Mouse (Mus musculus): ENCODE data around the gene Saa2. TPM values are rescaled to one million over a fixed set of nuclear protein-coding genes. Genes with fewer than 3 reads are reported as not detected.

Saa2 gene
- polyA plus RNA-seq, 1 experiment from 2014 or later = not detected

DNA sequence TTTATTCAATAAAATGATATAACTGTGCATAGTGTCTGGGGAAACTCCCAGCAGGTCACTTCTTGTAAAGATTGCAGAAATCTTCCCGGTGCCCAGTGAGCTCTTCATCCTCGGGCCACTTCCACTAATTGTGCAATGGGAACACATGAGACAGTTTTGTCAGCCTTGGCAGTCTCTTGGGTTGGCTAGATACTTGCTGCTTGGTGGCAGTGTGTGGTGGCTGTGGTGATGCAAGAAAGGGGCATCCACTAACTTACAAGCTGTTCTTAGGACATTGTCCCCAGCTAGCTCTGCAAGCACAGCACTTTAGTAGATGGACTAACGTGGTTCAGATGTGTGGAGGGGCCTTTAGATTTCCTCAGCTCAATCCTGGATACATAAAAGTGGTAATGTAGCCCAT, 5.8 kb upstream of the Saa2 start:
- Histone ChIP-seq H3K9ac (ENCODE audit: low read length) (no peak overlapping the region), H3K36me3 (ENCODE audit: control insufficient read depth, insufficient read depth, low read length) (no peaks in the 10 kb centered on the region), H3K27ac (ENCODE audit: low read depth, low read length) (no peak overlapping the region), H3K4me3 (ENCODE audit: low read depth, low read length) (no peak overlapping the region), H3K27me3 (ENCODE audit: control insufficient read depth, insufficient read depth, low read length) (no peaks in the 10 kb centered on the region), H3K9me3 (ENCODE audit: control insufficient read depth, low read length) (no peaks in the 10 kb centered on the region), H3K4me2 (ENCODE audit: low read depth, low read length, severe bottlenecking) (no peak overlapping the region), H3K4me1 (replicated peaks; ENCODE audit: control insufficient read depth, insufficient read depth, low read length) (no peaks in the 10 kb centered on the region)
- 82% methylated on average over 3 of the region's 3 CpGs for WGBS
- DNase-seq (ENCODE audit: low spot score) = no peak
- ATAC-seq (replicated peaks; ENCODE audit: low FRiP score) = no peak

GRCm38 (mm10) chr7:46746381-46746780, 5.2 kb upstream of the Saa2 start:
- Histone ChIP-seq H3K9ac (ENCODE audit: low read length) (no peak overlapping the region), H3K4me3 (ENCODE audit: low read depth, low read length) (no peak overlapping the region), H3K36me3 (ENCODE audit: control insufficient read depth, insufficient read depth, low read length) (no peaks in the 10 kb centered on the region), H3K4me2 (ENCODE audit: low read depth, low read length, severe bottlenecking) (no peak overlapping the region), H3K27me3 (ENCODE audit: control insufficient read depth, insufficient read depth, low read length) (no peaks in the 10 kb centered on the region), H3K9me3 (ENCODE audit: control insufficient read depth, low read length) (no peaks in the 10 kb centered on the region), H3K27ac (ENCODE audit: low read depth, low read length) (no peak overlapping the region), H3K4me1 (replicated peaks; ENCODE audit: control insufficient read depth, insufficient read depth, low read length) (no peaks in the 10 kb centered on the region)
- ATAC-seq (replicated peaks; ENCODE audit: low FRiP score) (no peak), DNase-seq (ENCODE audit: low spot score) (no peak)
- WGBS = 88% methylated on average over 7 of the region's 7 CpGs

- Histone ChIP-seq H3K36me3 (ENCODE audit: control insufficient read depth, insufficient read depth, low read length) (no peaks in the 10 kb centered on the region), H3K9ac (ENCODE audit: low read length) (no peak overlapping the region), H3K27me3 (ENCODE audit: control insufficient read depth, insufficient read depth, low read length) (no peaks in the 10 kb centered on the region), H3K4me1 (replicated peaks; ENCODE audit: control insufficient read depth, insufficient read depth, low read length) (no peaks in the 10 kb centered on the region), H3K4me2 (ENCODE audit: low read depth, low read length, severe bottlenecking) (no peak overlapping the region), H3K4me3 (ENCODE audit: low read depth, low read length) (no peak overlapping the region), H3K27ac (ENCODE audit: low read depth, low read length) (no peak overlapping the region), H3K9me3 (ENCODE audit: control insufficient read depth, low read length) (no peaks in the 10 kb centered on the region)
- no peak for DNase-seq (ENCODE audit: low spot score)
- 46% methylated on average over 3 of the region's 3 CpGs for WGBS
- ATAC-seq (replicated peaks; ENCODE audit: low FRiP score) = no peak
Measured at GRCm38 (mm10) chr7:46748459-46748858, 3.1 kb upstream of the Saa2 start.

DNA sequence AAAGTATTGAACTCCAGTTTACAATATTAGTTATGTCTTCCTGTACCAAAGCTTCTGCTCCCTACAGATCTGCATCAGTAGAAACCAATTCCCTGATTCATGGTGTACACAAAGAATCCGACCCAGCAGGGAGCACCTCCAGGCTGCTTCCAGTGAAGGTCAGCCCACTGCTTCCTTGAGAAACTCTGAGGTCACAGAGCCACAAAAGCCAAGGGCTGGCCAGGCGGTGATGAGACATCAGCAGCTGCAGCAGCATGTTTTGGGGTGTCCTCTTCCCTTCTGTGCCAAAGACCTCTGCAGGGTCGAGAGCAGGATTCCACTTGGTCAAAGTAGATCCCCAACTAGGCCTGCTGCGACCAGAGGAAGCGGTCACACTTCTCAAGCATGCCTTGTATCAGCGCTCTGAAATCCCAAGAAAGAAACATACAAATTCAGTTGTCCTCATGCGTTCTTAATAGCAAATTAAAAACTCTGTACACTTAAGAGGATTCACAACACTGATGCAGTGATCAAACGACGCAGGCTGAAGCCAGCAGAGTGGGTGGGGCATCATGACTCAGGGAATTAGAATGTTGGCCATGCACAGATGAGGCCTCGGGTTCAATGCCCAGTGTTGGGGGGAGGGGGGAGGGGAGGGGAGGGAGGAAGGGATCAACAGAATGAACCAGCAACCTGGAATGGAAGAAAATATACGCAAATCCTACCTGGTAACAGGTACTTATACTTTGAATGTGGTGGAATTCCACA, 9.6 kb downstream of the Saa2 start:
- Histone ChIP-seq H3K27ac (ENCODE audit: low read depth, low read length) (no peak overlapping the region), H3K4me1 (replicated peaks; ENCODE audit: control insufficient read depth, insufficient read depth, low read length) (no peaks in the 10 kb centered on the region), H3K9ac (ENCODE audit: low read length) (no peak overlapping the region), H3K4me2 (ENCODE audit: low read depth, low read length, severe bottlenecking) (no peak overlapping the region), H3K9me3 (ENCODE audit: control insufficient read depth, low read length) (no peaks in the 10 kb centered on the region), H3K27me3 (ENCODE audit: control insufficient read depth, insufficient read depth, low read length) (no peaks in the 10 kb centered on the region), H3K4me3 (ENCODE audit: low read depth, low read length) (no peak overlapping the region), H3K36me3 (ENCODE audit: control insufficient read depth, insufficient read depth, low read length) (no peaks in the 10 kb centered on the region; the same call in 1 of the 2 replicates)
- ATAC-seq (replicated peaks; ENCODE audit: low FRiP score) (no peak), DNase-seq (ENCODE audit: low spot score) (no peak)
- 71% methylated on average over 11 of the region's 11 CpGs for WGBS

DNA sequence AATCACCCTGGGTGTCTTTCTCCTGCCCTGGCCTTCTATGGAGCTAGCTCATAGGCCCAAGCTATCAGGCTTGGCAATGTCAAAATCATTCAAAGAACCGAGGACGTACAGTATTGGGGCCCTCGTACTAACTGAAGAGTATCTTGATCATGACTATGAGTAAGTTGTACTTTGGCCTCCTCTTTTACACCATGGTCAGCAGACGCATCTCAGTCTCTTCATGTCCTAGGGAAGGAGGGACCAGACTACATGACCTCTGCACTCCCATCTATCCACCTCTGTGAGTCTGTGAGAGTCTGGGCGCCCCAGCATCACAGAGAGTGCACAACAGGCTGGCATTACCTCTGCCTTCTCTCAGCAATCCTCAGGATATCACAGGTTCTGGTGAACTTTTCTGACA, 11.0 kb downstream of the Saa2 start:
- Histone ChIP-seq H3K27ac (ENCODE audit: low read depth, low read length) (no peak overlapping the region), H3K4me2 (ENCODE audit: low read depth, low read length, severe bottlenecking) (no peak overlapping the region), H3K36me3 (ENCODE audit: control insufficient read depth, insufficient read depth, low read length) (no peaks in the 10 kb centered on the region; the same call in 1 of the 2 replicates), H3K4me3 (ENCODE audit: low read depth, low read length) (no peak overlapping the region), H3K4me1 (replicated peaks; ENCODE audit: control insufficient read depth, insufficient read depth, low read length) (no peaks in the 10 kb centered on the region), H3K27me3 (ENCODE audit: control insufficient read depth, insufficient read depth, low read length) (no peaks in the 10 kb centered on the region), H3K9ac (ENCODE audit: low read length) (no peak overlapping the region), H3K9me3 (ENCODE audit: control insufficient read depth, low read length) (no peaks in the 10 kb centered on the region)
- DNase-seq (ENCODE audit: low spot score) (no peak), ATAC-seq (replicated peaks; ENCODE audit: low FRiP score) (no peak)
- WGBS = 89% methylated on average over 5 of the region's 5 CpGs

DNA sequence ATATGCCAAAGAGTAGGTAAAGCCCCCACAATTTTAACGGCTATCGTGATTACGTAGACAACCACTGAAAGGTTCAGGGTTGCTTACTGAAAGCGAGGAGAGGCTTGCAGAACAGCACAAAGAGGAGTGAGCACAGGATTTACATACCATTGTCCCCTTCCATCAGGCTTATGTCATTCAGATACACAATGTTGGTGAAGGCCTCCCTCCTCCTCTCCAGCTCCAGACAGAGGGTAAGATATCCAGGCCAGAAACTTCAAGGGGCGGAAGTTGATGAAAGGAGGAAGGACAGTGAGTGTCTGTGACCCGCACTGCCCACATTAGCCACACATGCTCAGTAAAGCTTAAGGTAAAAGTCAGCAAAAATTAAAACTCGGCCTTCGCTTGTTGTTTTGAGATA, 13.1 kb downstream of the Saa2 start:
- H3K4me2 ChIP-seq (ENCODE audit: low read depth, low read length, severe bottlenecking) = no peak overlapping the region
- no peak overlapping the region for H3K4me3 ChIP-seq (ENCODE audit: low read depth, low read length)
- H3K9me3 ChIP-seq (ENCODE audit: control insufficient read depth, low read length) = no peaks in the 10 kb centered on the region
- H3K4me1 ChIP-seq (replicated peaks; ENCODE audit: control insufficient read depth, insufficient read depth, low read length) = no peaks in the 10 kb centered on the region
- DNase-seq (ENCODE audit: low spot score) = no peak
- H3K36me3 ChIP-seq (ENCODE audit: control insufficient read depth, insufficient read depth, low read length) = no peaks in the 10 kb centered on the region; the same call in 1 of the 2 replicates
- ATAC-seq (replicated peaks; ENCODE audit: low FRiP score) = no peak
- H3K27ac ChIP-seq (ENCODE audit: low read depth, low read length) = no peak overlapping the region
- H3K27me3 ChIP-seq (ENCODE audit: control insufficient read depth, insufficient read depth, low read length) = no peaks in the 10 kb centered on the region
- 84% methylated on average over 8 of the region's 8 CpGs for WGBS
- H3K9ac ChIP-seq (ENCODE audit: low read length) = no peak overlapping the region

- Histone ChIP-seq H3K9ac (ENCODE audit: low read length) (no peak overlapping the region), H3K27ac (ENCODE audit: low read depth, low read length) (no peak overlapping the region), H3K4me3 (ENCODE audit: low read depth, low read length) (no peak overlapping the region), H3K4me1 (replicated peaks; ENCODE audit: control insufficient read depth, insufficient read depth, low read length) (no peaks in the 10 kb centered on the region), H3K36me3 (ENCODE audit: control insufficient read depth, insufficient read depth, low read length) (no peaks in the 10 kb centered on the region; the same call in none of the 2 replicates), H3K27me3 (ENCODE audit: control insufficient read depth, insufficient read depth, low read length) (no peaks in the 10 kb centered on the region), H3K4me2 (ENCODE audit: low read depth, low read length, severe bottlenecking) (no peak overlapping the region), H3K9me3 (ENCODE audit: control insufficient read depth, low read length) (no peaks in the 10 kb centered on the region)
- no peak for ATAC-seq (replicated peaks; ENCODE audit: low FRiP score)
- DNase-seq (ENCODE audit: low spot score) = no peak
Measured at GRCm38 (mm10) chr7:46767371-46767770, 15.8 kb downstream of the Saa2 start.

DNA sequence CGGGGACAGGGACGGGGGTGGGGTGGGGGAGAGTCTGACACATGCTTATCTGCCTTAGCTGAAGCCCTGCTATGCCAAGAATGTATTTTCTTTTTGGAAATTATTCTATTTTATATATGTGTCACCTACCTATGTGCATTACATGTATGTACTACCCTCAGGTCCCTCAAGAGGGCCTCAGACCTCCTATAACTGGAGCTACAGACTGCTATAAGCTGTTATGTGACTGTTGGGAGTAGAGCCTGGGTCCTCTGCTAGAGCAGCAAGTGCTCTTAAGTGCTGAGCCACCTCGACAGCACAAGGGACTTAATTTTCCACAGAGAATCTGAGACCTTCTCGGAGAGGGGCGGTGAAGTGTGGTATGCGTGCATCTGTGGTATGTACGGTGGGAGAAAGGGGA, 16.9 kb downstream of the Saa2 start:
- Histone ChIP-seq H3K27ac (ENCODE audit: low read depth, low read length) (no peak overlapping the region), H3K4me1 (replicated peaks; ENCODE audit: control insufficient read depth, insufficient read depth, low read length) (no peaks in the 10 kb centered on the region), H3K4me2 (ENCODE audit: low read depth, low read length, severe bottlenecking) (no peak overlapping the region), H3K4me3 (ENCODE audit: low read depth, low read length) (no peak overlapping the region), H3K9me3 (ENCODE audit: control insufficient read depth, low read length) (no peaks in the 10 kb centered on the region), H3K36me3 (ENCODE audit: control insufficient read depth, insufficient read depth, low read length) (no peaks in the 10 kb centered on the region; the same call in none of the 2 replicates), H3K27me3 (ENCODE audit: control insufficient read depth, insufficient read depth, low read length) (no peaks in the 10 kb centered on the region), H3K9ac (ENCODE audit: low read length) (no peak overlapping the region)
- ATAC-seq (replicated peaks; ENCODE audit: low FRiP score) = no peak
- no peak for DNase-seq (ENCODE audit: low spot score)
- 92% methylated on average over 7 of the region's 7 CpGs for WGBS

DNA sequence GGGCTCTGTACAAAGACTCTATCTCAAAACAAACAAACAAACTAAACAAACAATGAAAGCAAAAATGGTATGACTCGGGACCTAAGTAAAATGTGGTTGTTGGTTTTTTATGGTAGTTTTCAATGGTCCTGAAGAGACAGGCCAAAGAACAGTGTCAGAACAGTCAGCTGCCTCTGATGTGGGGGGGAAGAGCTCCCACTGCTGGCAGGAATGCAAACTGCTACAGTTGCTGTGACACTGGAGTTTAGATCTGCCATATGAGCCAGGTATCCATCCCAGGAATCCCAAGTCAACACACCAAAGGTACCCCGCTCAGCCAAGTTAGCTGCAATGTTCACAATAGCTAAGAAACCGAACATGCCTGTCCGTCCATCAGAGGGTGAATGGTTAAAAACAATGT, 19.1 kb downstream of the Saa2 start:
- Histone ChIP-seq H3K4me2 (ENCODE audit: low read depth, low read length, severe bottlenecking) (no peak overlapping the region), H3K27me3 (ENCODE audit: control insufficient read depth, insufficient read depth, low read length) (no peaks in the 10 kb centered on the region), H3K4me3 (ENCODE audit: low read depth, low read length) (no peak overlapping the region), H3K36me3 (ENCODE audit: control insufficient read depth, insufficient read depth, low read length) (no peaks in the 10 kb centered on the region; the same call in none of the 2 replicates), H3K9ac (ENCODE audit: low read length) (no peak overlapping the region), H3K9me3 (ENCODE audit: control insufficient read depth, low read length) (no peaks in the 10 kb centered on the region), H3K4me1 (replicated peaks; ENCODE audit: control insufficient read depth, insufficient read depth, low read length) (no peaks in the 10 kb centered on the region), H3K27ac (ENCODE audit: low read depth, low read length) (no peak overlapping the region)
- ATAC-seq (replicated peaks; ENCODE audit: low FRiP score) = no peak
- DNase-seq (ENCODE audit: low spot score) = peak; percentile 83
- 62% methylated on average over 4 of the region's 4 CpGs for whole genome bisulfite sequencing

Data from forebrain, embryonic 11.5 days (tissue).